In genomic region chr13:62623577-62624276, GRCm38 (mm10) we compare ENCODE assay signal across 8 mouse cellular contexts. TPM values are rescaled to one million over a fixed set of nuclear protein-coding genes. Genes with fewer than 3 reads are reported as not detected.
A peak's percentile ranks its signal among the peaks of the same experiment; 100 is the strongest.
DNase-seq lines count a peak whose midpoint lies in the region; ATAC-seq lines count a peak whose summit lies in the region.
"Not testable (repeated sequence)": the region's sequence is repeated elsewhere in the genome, so short reads cannot be mapped to it uniquely, and the experiment has no call there.

Gene 6720489N17Rik, minus strand, starts transcription at chr13:62624182.

- not testable (repeated sequence) for H3K9me3 ChIP-seq in intestine, embryonic 14.5 days (ENCODE audit: control insufficient read depth, low read length)

- not testable (repeated sequence) for H3K27ac ChIP-seq in intestine, embryonic 14.5 days (ENCODE audit: low read depth)

- H3K4me3 ChIP-seq in intestine, embryonic 14.5 days (ENCODE audit: low read depth, low read length): peak within 1 kb of the TSS; percentile 43

- peak; percentile 100 for ATAC-seq in intestine, embryonic 14.5 days (replicated peaks; ENCODE audit: low FRiP score, low TSS enrichment, low read depth)
- ATAC-seq in megakaryocyte-erythroid progenitor cell, adult 5-6 weeks (replicated peaks; ENCODE audit: low FRiP score, low TSS enrichment, poor library complexity, severe bottlenecking): peak; percentile 100

- peak within 1 kb of the TSS; percentile 49 for H3K9ac ChIP-seq in intestine, embryonic 14.5 days (ENCODE audit: low read length)

- H3K4me2 ChIP-seq in intestine, embryonic 14.5 days (ENCODE audit: low read length): peak within 1 kb of the TSS; percentile 53

- intact Hi-C loops in gastrocnemius, postnatal 36 days (cut with DNase I); left cerebral cortex, postnatal 14 days (cut with DNase I): not testable (repeated sequence)

- peak; percentile 84 for DNase-seq in adrenal gland, postnatal 10 days
- peak; percentile 81 for DNase-seq in embryo, embryonic 9.5 days (ENCODE audit: extremely low spot score)
- peak; percentile 45 to 62 for DNase-seq in gastrocnemius, postnatal 36 days
- DNase-seq in intestine, embryonic 14.5 days (ENCODE audit: low spot score): peak; percentile 85
- DNase-seq in left cerebral cortex, postnatal 14 days (ENCODE audit: low spot score in 2 of 2): peak; percentile 74 to 78
- peak; percentile 57 for DNase-seq in right cerebral cortex, postnatal 14 days
- DNase-seq in urinary bladder, postnatal 25 days (ENCODE audit: low spot score): peak; percentile 63

- 2% methylated on average over 15 of the region's 15 CpGs for WGBS in intestine, embryonic 14.5 days

- not testable (repeated sequence) for H3K4me1 ChIP-seq in intestine, embryonic 14.5 days (replicated peaks; ENCODE audit: control insufficient read depth, insufficient read depth, low read length)

- H3K36me3 ChIP-seq in intestine, embryonic 14.5 days (ENCODE audit: control insufficient read depth, insufficient read depth, low read length): not testable (repeated sequence)

- not testable (repeated sequence) for H3K27me3 ChIP-seq in intestine, embryonic 14.5 days (replicated peaks; ENCODE audit: control insufficient read depth, insufficient read depth, low read length)

RNA-seq across cellular contexts. Expression of gene 6720489N17Rik, which starts in this region (rescaled TPM):
- total RNA-seq in adrenal gland, postnatal 10 days (2021): 1 to 10 TPM; 1.8 to 2.8 TPM
- total RNA-seq in gastrocnemius, postnatal 36 days (2021): under 1 TPM; 0.30 to 0.66 TPM
- 12.1 and 15.3 TPM in 2 replicates for polyA plus RNA-seq in intestine, embryonic 14.5 days (2014; fragmentation: Nextera tagmentation; extraction: Ambion mirVana)
- total RNA-seq in left cerebral cortex, postnatal 14 days (2021): 1 to 10 TPM; 2.5 to 3.3 TPM
- 8.8 and 10.7 TPM in 2 replicates for total RNA-seq in megakaryocyte-erythroid progenitor cell, adult 5-6 weeks (2014; fragmentation: Nextera tagmentation)
- 4.0 and 10.6 TPM in 2 replicates for total RNA-seq in megakaryocyte-erythroid progenitor cell, adult 5-6 weeks (2017)

Comparison
In these comparisons a context has a peak if more than half of its experiments do, and no peak if none do; other contexts are left out.
1. Peak in DNase-seq in gastrocnemius, postnatal 36 days; RNA of the gene not detected or under 1 TPM.